Mouse (Mus musculus) heart, postnatal 0 days (tissue): ENCODE results near the gene Atg4d. TPM values are rescaled to one million over a fixed set of nuclear protein-coding genes. Genes with fewer than 3 reads are reported as not detected.

ENCODE experiments used
- ATAC-seq: fragments of 200-750 bp; cut with Nextera tagmentation; 2 replicates; pipeline ENCODE4 v1.8.0; 2017; ENCODE audit warnings: low read depth, moderate number of reproducible peaks, moderate library complexity; ENCODE audit not compliant: insufficient read depth
- DNase-seq: peaks from one replicate; pipeline ENCODE4 v3.0.0-alpha.2; 2016; ENCODE audit warnings: low spot score
- H3K27ac ChIP-seq: fragments of 300-500 bp; sonication (generic); 2 replicates; pipeline ENCODE4 v1.5.1; 2014; ENCODE audit warnings: low read depth, mild to moderate bottlenecking
- H3K27me3 ChIP-seq: fragments of 300-500 bp; sonication (generic); 2 replicates; pipeline ENCODE4 v1.6.1; 2014; ENCODE audit warnings: low read length, mixed read lengths; ENCODE audit not compliant: control insufficient read depth, insufficient read depth
- H3K36me3 ChIP-seq: fragments of 300-500 bp; sonication (generic); replicated peaks from 2 replicates; pipeline ENCODE4 v1.6.1; 2014; ENCODE audit warnings: low read length, mixed read lengths; ENCODE audit not compliant: control insufficient read depth, insufficient read depth
- H3K4me1 ChIP-seq: fragments of 300-500 bp; sonication (generic); 2 replicates; pipeline ENCODE4 v1.6.1; 2014; ENCODE audit warnings: antibody characterized with exemption; ENCODE audit not compliant: control insufficient read depth, insufficient read depth
- H3K4me2 ChIP-seq: fragments of 300-500 bp; sonication (generic); 2 replicates; pipeline ENCODE4 v1.6.1; 2014; ENCODE audit warnings: low read depth, mild to moderate bottlenecking, low read length, moderate library complexity
- H3K4me3 ChIP-seq: fragments of 300-500 bp; sonication (generic); 2 replicates; pipeline ENCODE4 v1.5.1; 2014; ENCODE audit warnings: low read depth, low read length
- H3K9ac ChIP-seq: fragments of 300-500 bp; sonication (generic); replicated peaks from 2 replicates; pipeline ENCODE4 v1.6.1; 2014; ENCODE audit warnings: low read depth, low read length, mixed read lengths
- H3K9me3 ChIP-seq: fragments of 300-500 bp; sonication (generic); replicated peaks from 2 replicates; pipeline ENCODE4 v1.6.1; 2016; ENCODE audit warnings: low read length; ENCODE audit not compliant: control insufficient read depth
- CTCF ChIP-seq: IDR thresholded peaks from 2 replicates; pipeline ENCODE4 v1.5.1; 2016; ENCODE audit warnings: antibody characterized with exemption, control low read depth, low read depth
- EP300 ChIP-seq: IDR thresholded peaks from 2 replicates; pipeline ENCODE4 v1.6.1; 2016; ENCODE audit warnings: antibody characterized with exemption, low read depth
- WGBS: fragments of 180-500 bp; shearing (Covaris S2); extraction: QIAGEN DNeasy Blood & Tissue Kit; methylation state at CpG from one replicate; pipeline ENCODE4 v1.1.7; 2014; 5-methylcytosine and 5-hydroxymethylcytosine counted together
- polyA plus RNA-seq: library from polyadenylated mRNA; unstranded; fragments of >200 nt; fragmentation: Nextera tagmentation; extraction: Ambion mirVana; gene quantifications from 2 replicates; pipeline ENCODE4 v1.2.1, GENCODE M21; 2015
- total RNA-seq: library from RNA; depleted of rRNA; stranded (reverse); fragments of >200 nt; gene quantifications from 2 replicates; pipeline ENCODE4 v1.2.3, GENCODE M21; 2014; ENCODE audit warnings: low replicate concordance

Gene Atg4d
- total and polyA plus RNA-seq, 2 experiments from 2014 or later: 56.1 to 67.4 TPM

DNA sequence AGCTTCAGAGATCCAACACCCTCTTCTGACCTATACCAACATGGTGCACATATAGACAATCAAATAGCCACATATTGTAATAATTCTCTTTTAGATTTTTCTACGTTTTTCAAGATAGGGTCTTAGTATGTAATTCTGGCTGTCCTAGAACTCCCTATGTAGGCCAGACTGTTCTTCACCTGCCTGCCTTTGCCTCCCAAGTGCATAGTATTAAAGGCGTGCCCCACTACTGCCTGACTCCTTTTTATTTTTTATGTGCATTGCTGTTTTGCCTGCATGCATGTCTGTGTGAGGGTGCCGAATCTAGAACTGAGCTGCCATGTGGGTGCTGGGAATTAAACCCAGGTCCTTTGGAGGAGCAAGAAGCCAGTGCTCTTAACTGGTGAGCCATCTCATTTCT lies 27.2 kb downstream of the Atg4d start:
- 91% methylated on average over 3 of the region's 3 CpGs for WGBS
- Histone ChIP-seq H3K4me2 (no peak overlapping the region), H3K27me3 (no peaks in the 10 kb centered on the region), H3K9ac (no peak overlapping the region), H3K4me3 (no peak overlapping the region), H3K4me1 (peaks cover 18% of the 10 kb centered on the region), H3K9me3 (no peaks in the 10 kb centered on the region), H3K36me3 (no peaks in the 10 kb centered on the region), H3K27ac (no peak overlapping the region)
- DNase-seq (no peak), ATAC-seq (no peak)
- TF ChIP-seq EP300: no peak
- no peak for TF ChIP-seq CTCF

DNA sequence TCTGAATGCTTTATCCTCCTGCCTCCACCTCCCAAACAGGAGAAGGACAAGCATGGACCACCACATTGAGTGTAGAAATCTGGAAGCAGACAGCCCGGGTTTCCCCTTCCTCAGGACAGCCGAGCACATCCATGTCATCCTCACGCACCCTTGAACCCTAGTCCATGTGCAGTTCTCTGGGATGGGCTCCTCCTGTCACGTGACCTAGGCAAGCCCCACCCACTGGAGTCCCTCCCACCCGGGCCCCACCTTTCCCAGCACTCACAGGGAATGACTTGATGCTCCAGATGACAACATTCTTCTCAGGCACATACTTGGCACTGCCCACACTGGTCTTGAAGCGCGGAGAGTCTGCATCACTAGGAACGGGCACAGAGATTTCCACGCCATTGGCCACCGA lies 33.9 kb downstream of the Atg4d start:
- Histone ChIP-seq H3K4me1 (no peaks in the 10 kb centered on the region), H3K9me3 (no peaks in the 10 kb centered on the region), H3K4me2 (no peak overlapping the region), H3K27me3 (no peaks in the 10 kb centered on the region), H3K9ac (no peak overlapping the region), H3K27ac (no peak overlapping the region), H3K4me3 (no peak overlapping the region), H3K36me3 (no peaks in the 10 kb centered on the region)
- ATAC-seq (no peak), DNase-seq (no peak)
- WGBS: 84% methylated on average over 10 of the region's 10 CpGs
- TF ChIP-seq EP300 (no peak), CTCF (no peak)

DNA sequence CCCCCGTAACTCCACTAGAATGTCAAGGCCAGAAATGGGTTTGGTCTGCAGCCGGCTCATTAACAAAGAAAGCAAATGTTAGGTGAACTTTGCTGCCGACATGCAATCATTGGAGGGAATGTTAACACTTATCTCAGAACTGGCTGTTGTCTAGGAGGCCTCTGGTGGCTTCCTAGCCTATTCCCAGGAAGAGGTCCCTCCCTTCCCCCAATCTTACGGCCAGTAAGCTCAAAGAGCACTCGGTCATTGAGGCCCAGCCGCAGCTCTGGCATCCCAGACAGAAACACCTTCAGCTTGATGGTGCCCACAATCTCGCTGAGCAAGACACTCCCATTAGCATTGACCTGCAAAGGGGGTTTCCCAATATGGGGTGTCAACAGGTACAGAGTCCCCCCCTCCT lies 40.0 kb downstream of the Atg4d start:
- no peaks in the 10 kb centered on the region for H3K36me3 ChIP-seq
- WGBS: 62% methylated on average over 7 of the region's 7 CpGs

DNA sequence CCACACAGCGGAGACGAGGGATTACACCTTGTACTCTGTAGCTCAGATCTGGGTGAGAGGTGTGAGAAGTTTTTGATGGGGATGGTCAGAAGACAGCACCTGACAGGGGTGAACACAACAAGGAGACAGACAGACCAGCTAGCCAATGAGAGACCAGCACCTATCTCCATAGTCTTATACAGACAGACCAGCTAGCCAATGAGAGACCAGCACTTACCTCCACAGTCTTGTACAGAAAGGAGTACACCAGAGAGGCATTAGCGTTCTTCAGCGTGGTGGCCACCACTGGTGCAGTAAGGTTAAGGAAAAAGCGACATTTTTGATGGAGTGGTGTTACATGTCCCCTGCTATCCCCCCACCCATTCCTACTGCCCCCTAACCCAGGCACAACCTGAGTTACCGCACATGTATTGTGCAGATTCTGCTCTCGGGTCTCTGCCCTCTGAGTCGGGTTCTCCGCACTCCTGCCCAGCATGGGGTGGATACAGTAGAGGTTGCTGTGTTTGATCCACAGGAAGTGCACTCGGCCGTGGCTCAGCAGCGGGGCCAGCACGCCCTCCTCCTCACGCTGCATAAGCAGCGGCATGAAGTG lies 44.2 kb downstream of the Atg4d start:
- Histone ChIP-seq H3K4me2 (no peak overlapping the region), H3K4me3 (no peak overlapping the region), H3K27me3 (peaks cover 12% of the 10 kb centered on the region), H3K9me3 (no peaks in the 10 kb centered on the region), H3K4me1 (no peaks in the 10 kb centered on the region), H3K9ac (no peak overlapping the region), H3K27ac (no peak overlapping the region), H3K36me3 (no peaks in the 10 kb centered on the region)
- no peak for TF ChIP-seq CTCF
- no peak for TF ChIP-seq EP300
- ATAC-seq (no peak), DNase-seq (no peak)
- WGBS: 58% methylated on average over 15 of the region's 15 CpGs

More for the DNA sequence above, 40.0 kb downstream of the Atg4d start:
- no peak overlapping the region for H3K4me3 ChIP-seq
- H3K27ac ChIP-seq: no peak overlapping the region
- no peak overlapping the region for H3K4me2 ChIP-seq
- H3K4me1 ChIP-seq: no peaks in the 10 kb centered on the region
- ATAC-seq (no peak), DNase-seq (no peak)
- no peaks in the 10 kb centered on the region for H3K27me3 ChIP-seq
- TF ChIP-seq EP300 (no peak), CTCF (no peak)
- H3K9ac ChIP-seq: no peak overlapping the region
- H3K9me3 ChIP-seq: no peaks in the 10 kb centered on the region

DNA sequence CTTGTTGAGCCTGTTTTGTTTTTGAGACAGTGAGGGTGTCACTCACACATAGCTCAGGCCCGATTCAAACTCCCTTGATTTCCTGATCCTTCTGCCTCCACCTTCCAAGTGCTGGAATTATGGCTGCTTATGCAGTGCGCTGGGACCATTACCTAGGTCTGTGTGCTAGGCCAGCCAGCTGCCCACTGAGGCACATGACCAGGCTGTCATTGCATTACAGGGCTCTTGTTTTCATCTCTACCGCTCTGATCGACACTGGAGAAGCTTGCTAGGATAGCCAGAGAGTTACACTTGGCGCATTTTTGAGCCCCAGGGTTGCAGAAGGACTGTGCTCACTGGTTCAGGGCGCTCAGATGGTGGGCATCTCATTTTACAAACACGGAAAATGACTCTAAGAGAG lies 46.6 kb downstream of the Atg4d start:
- no peaks in the 10 kb centered on the region for H3K36me3 ChIP-seq
- H3K4me3 ChIP-seq: no peak overlapping the region
- peaks cover 12% of the 10 kb centered on the region for H3K27me3 ChIP-seq
- DNase-seq (no peak), ATAC-seq (no peak)
- H3K9ac ChIP-seq: no peak overlapping the region
- no peaks in the 10 kb centered on the region for H3K9me3 ChIP-seq
- no peak for TF ChIP-seq CTCF
- TF ChIP-seq EP300: no peak
- WGBS: 35% methylated on average over 7 of the region's 7 CpGs
- no peak overlapping the region for H3K27ac ChIP-seq
- H3K4me1 ChIP-seq: no peaks in the 10 kb centered on the region
- no peak overlapping the region for H3K4me2 ChIP-seq

DNA sequence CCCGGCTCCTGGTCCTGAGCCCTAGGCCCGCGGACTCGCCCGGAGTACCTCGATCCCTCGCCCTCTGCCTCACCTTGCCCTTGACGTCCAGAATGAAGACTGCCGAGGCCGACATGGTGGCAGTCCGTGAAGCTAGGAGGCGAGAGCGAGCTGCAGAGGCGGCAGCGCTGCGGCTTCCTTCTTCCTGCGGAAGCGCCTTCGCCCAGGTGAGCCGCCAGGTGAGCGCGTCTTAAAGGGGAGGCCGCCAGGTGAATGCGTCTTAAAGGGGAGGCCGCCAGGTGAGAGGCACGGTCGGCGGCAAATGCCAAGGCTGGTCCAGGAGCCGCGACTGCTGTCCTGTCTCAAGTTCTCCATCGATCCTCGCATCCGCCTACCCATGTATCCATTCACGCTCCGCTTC lies 47.0 kb downstream of the Atg4d start, which contains the start of gene Ap1m2:
Gene Ap1m2 (minus strand): TSS at position 204 of the 400 bp plus-strand sequence.
- H3K9me3 ChIP-seq: no peaks in the 10 kb centered on the region
- H3K4me2 ChIP-seq: no peak within 1 kb of the TSS
- peaks cover 12% of the 10 kb centered on the region for H3K27me3 ChIP-seq
- H3K9ac ChIP-seq: no peak within 1 kb of the TSS
- H3K36me3 ChIP-seq: no peaks in the 10 kb centered on the region
- WGBS: 16% methylated on average over 33 of the region's 35 CpGs
- no peak within 1 kb of the TSS for H3K27ac ChIP-seq
- H3K4me3 ChIP-seq: no peak within 1 kb of the TSS
- H3K4me1 ChIP-seq: no peaks in the 10 kb centered on the region
- DNase-seq: no peak
- no peak for ATAC-seq
- no peak for TF ChIP-seq CTCF
- no peak for TF ChIP-seq EP300
